Mouse (Mus musculus) midbrain, embryonic 11.5 days (tissue): ENCODE measurements at regions not wholly inside any gene's neighbourhood (a gene's known extent, or its start where the extent isn't known, plus 50 kb on each side); places are given as distances from the start of the nearest gene placed in this dataset.

Experiments
- ATAC-seq: fragments of 200-750 bp; cut with Nextera tagmentation; 2 replicates; pipeline ENCODE4 v1.8.0; 2017; ENCODE audit warnings: moderate TSS enrichment, moderate library complexity; ENCODE audit not compliant: low FRiP score
- DNase-seq: peaks from one replicate; pipeline ENCODE4 v3.0.0; 2015; ENCODE audit warnings: low spot score; ENCODE audit errors: missing footprints
- H3K27ac ChIP-seq: fragments of 300-500 bp; sonication (generic); 2 replicates; pipeline ENCODE4 v1.5.1; 2014; ENCODE audit warnings: low read depth, low read length
- H3K27me3 ChIP-seq: fragments of 300-500 bp; sonication (generic); 2 replicates; pipeline ENCODE4 v1.6.1; 2014; ENCODE audit warnings: mild to moderate bottlenecking, low read length, moderate library complexity, mixed read lengths; ENCODE audit not compliant: control insufficient read depth, insufficient read depth
- H3K36me3 ChIP-seq: fragments of 300-500 bp; sonication (generic); 2 replicates; pipeline ENCODE4 v1.6.1; 2014; ENCODE audit warnings: mild to moderate bottlenecking, low read length, moderate library complexity, mixed read lengths; ENCODE audit not compliant: control insufficient read depth, insufficient read depth
- H3K4me1 ChIP-seq: fragments of 300-500 bp; sonication (generic); 2 replicates; pipeline ENCODE4 v1.6.1; 2014; ENCODE audit warnings: low read length; ENCODE audit not compliant: control insufficient read depth, insufficient read depth
- H3K4me2 ChIP-seq: fragments of 300-500 bp; sonication (generic); 2 replicates; pipeline ENCODE4 v1.6.1; 2014; ENCODE audit warnings: mild to moderate bottlenecking, moderate library complexity
- H3K4me3 ChIP-seq: fragments of 300-500 bp; sonication (generic); 2 replicates; pipeline ENCODE4 v1.5.1; 2014; ENCODE audit warnings: low read depth, low read length
- H3K9ac ChIP-seq: fragments of 300-500 bp; sonication (generic); 2 replicates; pipeline ENCODE4 v1.6.1; 2014; ENCODE audit warnings: low read length
- H3K9me3 ChIP-seq: fragments of 300-500 bp; sonication (generic); 2 replicates; pipeline ENCODE4 v1.6.1; 2016; ENCODE audit warnings: low read length; ENCODE audit not compliant: control insufficient read depth
- WGBS: fragments of 180-500 bp; shearing (Covaris S2); extraction: QIAGEN DNeasy Blood & Tissue Kit; methylation state at CpG from one replicate; pipeline ENCODE4 v1.1.7; 2014; 5-methylcytosine and 5-hydroxymethylcytosine counted together

- Histone ChIP-seq H3K27ac (no peak overlapping the region), H3K27me3 (no peaks in the 10 kb centered on the region), H3K4me1 (no peaks in the 10 kb centered on the region), H3K4me3 (no peak overlapping the region), H3K4me2 (no peak overlapping the region), H3K9ac (no peak overlapping the region), H3K9me3 (no peaks in the 10 kb centered on the region), H3K36me3 (no peaks in the 10 kb centered on the region)
- 61% methylated on average over 13 of the region's 13 CpGs for WGBS
- no peak for DNase-seq
- no peak for ATAC-seq
Measured at GRCm38 (mm10) chr7:74687303-74688115, 132.9 kb upstream of the Slco3a1 start.

- Histone ChIP-seq H3K27me3 (no peaks in the 10 kb centered on the region), H3K9me3 (no peaks in the 10 kb centered on the region), H3K36me3 (no peaks in the 10 kb centered on the region), H3K9ac (no peak overlapping the region), H3K4me1 (no peaks in the 10 kb centered on the region), H3K27ac (no peak overlapping the region), H3K4me2 (no peak overlapping the region), H3K4me3 (no peak overlapping the region)
- ATAC-seq (no peak), DNase-seq (no peak)
- WGBS, result 85% methylated on average over 2 of the region's 2 CpGs
Measured at GRCm38 (mm10) chr7:74683979-74684378, 129.4 kb upstream of the Slco3a1 start.

GRCm38 (mm10) chr7:74673626-74674295 lies 119.2 kb upstream of the Slco3a1 start:
- ATAC-seq (no peak), DNase-seq (no peak)
- Histone ChIP-seq H3K9ac (no peak overlapping the region), H3K36me3 (no peaks in the 10 kb centered on the region), H3K4me3 (no peak overlapping the region), H3K4me1 (no peaks in the 10 kb centered on the region), H3K4me2 (no peak overlapping the region), H3K9me3 (no peaks in the 10 kb centered on the region), H3K27ac (no peak overlapping the region), H3K27me3 (no peaks in the 10 kb centered on the region)
- 81% methylated on average over 4 of the region's 4 CpGs for WGBS

- Histone ChIP-seq H3K9ac (no peak overlapping the region), H3K4me3 (no peak overlapping the region), H3K27me3 (no peaks in the 10 kb centered on the region), H3K4me2 (no peak overlapping the region), H3K9me3 (no peaks in the 10 kb centered on the region), H3K4me1 (no peaks in the 10 kb centered on the region), H3K27ac (no peak overlapping the region), H3K36me3 (no peaks in the 10 kb centered on the region)
- no peak for DNase-seq
- no peak for ATAC-seq
Measured at GRCm38 (mm10) chr7:74669110-74669509, 114.5 kb upstream of the Slco3a1 start.

- H3K4me3 ChIP-seq, result no peak overlapping the region
- WGBS, result 65% methylated on average over 3 of the region's 3 CpGs
- H3K9ac ChIP-seq, result no peak overlapping the region
- ATAC-seq, result no peak
- no peak overlapping the region for H3K4me2 ChIP-seq
- H3K27me3 ChIP-seq, result no peaks in the 10 kb centered on the region
- H3K9me3 ChIP-seq, result no peaks in the 10 kb centered on the region
- no peaks in the 10 kb centered on the region for H3K36me3 ChIP-seq
- H3K4me1 ChIP-seq, result no peaks in the 10 kb centered on the region
- H3K27ac ChIP-seq, result no peak overlapping the region
- DNase-seq, result no peak
Measured at GRCm38 (mm10) chr7:74667106-74667505, 112.5 kb upstream of the Slco3a1 start.

- H3K9me3 ChIP-seq, result no peaks in the 10 kb centered on the region
- no peaks in the 10 kb centered on the region for H3K36me3 ChIP-seq
- no peak overlapping the region for H3K27ac ChIP-seq
- no peak overlapping the region for H3K9ac ChIP-seq
- no peak overlapping the region for H3K4me2 ChIP-seq
- 90% methylated on average over 1 of the region's 1 CpGs for WGBS
- no peaks in the 10 kb centered on the region for H3K4me1 ChIP-seq
- no peaks in the 10 kb centered on the region for H3K27me3 ChIP-seq
- no peak overlapping the region for H3K4me3 ChIP-seq
- ATAC-seq, result no peak
- no peak for DNase-seq
Measured at GRCm38 (mm10) chr7:74663820-74664219, 109.2 kb upstream of the Slco3a1 start.

GRCm38 (mm10) chr7:74647310-74647709 lies 92.7 kb upstream of the Slco3a1 start:
- no peak for ATAC-seq
- Histone ChIP-seq H3K27me3 (no peaks in the 10 kb centered on the region), H3K36me3 (no peaks in the 10 kb centered on the region), H3K4me2 (no peak overlapping the region), H3K4me3 (no peak overlapping the region), H3K9ac (no peak overlapping the region), H3K27ac (no peak overlapping the region), H3K4me1 (no peaks in the 10 kb centered on the region), H3K9me3 (no peaks in the 10 kb centered on the region)
- no peak for DNase-seq
- 84% methylated on average over 2 of the region's 2 CpGs for WGBS

GRCm38 (mm10) chr7:74640171-74640570 lies 85.6 kb upstream of the Slco3a1 start:
- no peak for DNase-seq
- no peaks in the 10 kb centered on the region for H3K36me3 ChIP-seq
- H3K27ac ChIP-seq, result no peak overlapping the region
- H3K9ac ChIP-seq, result no peak overlapping the region
- no peak overlapping the region for H3K4me2 ChIP-seq
- 94% methylated on average over 4 of the region's 4 CpGs for WGBS
- no peak overlapping the region for H3K4me3 ChIP-seq
- no peaks in the 10 kb centered on the region for H3K4me1 ChIP-seq
- H3K9me3 ChIP-seq, result no peaks in the 10 kb centered on the region
- H3K27me3 ChIP-seq, result no peaks in the 10 kb centered on the region
- ATAC-seq, result no peak

- Histone ChIP-seq H3K27me3 (no peaks in the 10 kb centered on the region), H3K9ac (no peak overlapping the region), H3K4me2 (no peak overlapping the region), H3K9me3 (no peaks in the 10 kb centered on the region), H3K4me3 (no peak overlapping the region), H3K4me1 (no peaks in the 10 kb centered on the region), H3K27ac (no peak overlapping the region), H3K36me3 (no peaks in the 10 kb centered on the region)
- no peak for DNase-seq
- 86% methylated on average over 8 of the region's 8 CpGs for WGBS
- no peak for ATAC-seq
Measured at GRCm38 (mm10) chr7:74632217-74632616, 77.6 kb upstream of the Slco3a1 start.
